Mouse (Mus musculus) liver, embryonic 12.5 days (tissue): ENCODE results near the gene 6820408C15Rik. TPM values are rescaled to one million over a fixed set of nuclear protein-coding genes. Genes with fewer than 3 reads are reported as not detected.

Source experiments
- ATAC-seq: fragments of 200-750 bp; cut with Nextera tagmentation; 2 replicates; pipeline ENCODE4 v1.8.0; 2017; ENCODE audit warnings: moderate number of reproducible peaks, mild to moderate bottlenecking, moderate library complexity
- H3K27ac ChIP-seq: fragments of 300-500 bp; sonication (generic); 2 replicates; pipeline ENCODE4 v1.5.1; 2016; ENCODE audit warnings: mild to moderate bottlenecking
- H3K27me3 ChIP-seq: fragments of 300-500 bp; sonication (generic); replicated peaks from 2 replicates; pipeline ENCODE4 v1.6.1; 2016; ENCODE audit warnings: mild to moderate bottlenecking, moderate library complexity
- H3K36me3 ChIP-seq: fragments of 300-500 bp; sonication (generic); 2 replicates; pipeline ENCODE4 v1.6.1; 2016; ENCODE audit warnings: mild to moderate bottlenecking, moderate library complexity
- H3K4me1 ChIP-seq: fragments of 300-500 bp; sonication (generic); 2 replicates; pipeline ENCODE4 v1.6.1; 2016
- H3K4me2 ChIP-seq: fragments of 300-500 bp; sonication (generic); 2 replicates; pipeline ENCODE4 v1.6.1; 2016; ENCODE audit warnings: mild to moderate bottlenecking, moderate library complexity
- H3K4me3 ChIP-seq: fragments of 300-500 bp; sonication (generic); 2 replicates; pipeline ENCODE4 v1.5.1; 2016; ENCODE audit warnings: mild to moderate bottlenecking, moderate library complexity
- H3K9ac ChIP-seq: fragments of 300-500 bp; sonication (generic); 2 replicates; pipeline ENCODE4 v1.6.1; 2016; ENCODE audit warnings: mild to moderate bottlenecking, moderate library complexity
- H3K9me3 ChIP-seq: fragments of 300-500 bp; sonication (generic); replicated peaks from 2 replicates; pipeline ENCODE4 v1.6.1; 2016; ENCODE audit warnings: mild to moderate bottlenecking, moderate library complexity
- WGBS: fragments of 180-500 bp; shearing (Covaris S2); methylation state at CpG from one replicate; pipeline ENCODE4 v1.1.7; 2016; ENCODE audit not compliant: insufficient replicate concordance; 5-methylcytosine and 5-hydroxymethylcytosine counted together
- polyA plus RNA-seq: library from polyadenylated mRNA; unstranded; fragments of >200 nt; fragmentation: Nextera tagmentation; extraction: Ambion mirVana; gene quantifications from 2 replicates; pipeline ENCODE4 v1.2.1, GENCODE M21; 2016

6820408C15Rik gene
- polyA plus RNA-seq, 1 experiment from 2014 or later: 0.27 TPM

GRCm38 (mm10) chr2:152395271-152395920 lies 20.0 kb upstream of the 6820408C15Rik start:
- peak overlapping the region; percentile 96 for H3K27ac ChIP-seq
- H3K4me2 ChIP-seq: peak overlapping the region; percentile 98
- ATAC-seq: no peak
- H3K36me3 ChIP-seq: no peaks in the 10 kb centered on the region
- H3K9ac ChIP-seq: peak overlapping the region; percentile 89
- H3K9me3 ChIP-seq: no peaks in the 10 kb centered on the region
- WGBS: 28% methylated on average over 13 of the region's 13 CpGs
- peak overlapping the region; percentile 79 for H3K4me3 ChIP-seq
- peaks cover 59% of the 10 kb centered on the region for H3K4me1 ChIP-seq
- H3K27me3 ChIP-seq: no peaks in the 10 kb centered on the region

- H3K4me2 ChIP-seq: peak overlapping the region; percentile 98
- no peaks in the 10 kb centered on the region for H3K36me3 ChIP-seq
- peak overlapping the region; percentile 79 for H3K4me3 ChIP-seq
- peak overlapping the region; percentile 96 for H3K27ac ChIP-seq
- peak overlapping the region; percentile 89 for H3K9ac ChIP-seq
- H3K27me3 ChIP-seq: no peaks in the 10 kb centered on the region
- no peaks in the 10 kb centered on the region for H3K9me3 ChIP-seq
- peaks cover 59% of the 10 kb centered on the region for H3K4me1 ChIP-seq
- ATAC-seq: peak; percentile 65
- WGBS: under 1% methylated on average over 45 of the region's 46 CpGs
Observed at GRCm38 (mm10) chr2:152396110-152397003, 19.0 kb upstream of the 6820408C15Rik start.

GRCm38 (mm10) chr2:152397004-152397589 lies 18.3 kb upstream of the 6820408C15Rik start:
- Histone ChIP-seq H3K27me3 (no peaks in the 10 kb centered on the region), H3K27ac (peak overlapping the region; percentile 96), H3K4me3 (peak overlapping the region; percentile 79), H3K9ac (peak overlapping the region; percentile 89), H3K4me1 (peaks cover 59% of the 10 kb centered on the region), H3K36me3 (no peaks in the 10 kb centered on the region), H3K4me2 (peak overlapping the region; percentile 98), H3K9me3 (no peaks in the 10 kb centered on the region)
- 2% methylated on average over 75 of the region's 77 CpGs for WGBS
- peak; percentile 6; the same call in 1 of the 2 replicates for ATAC-seq

- H3K9me3 ChIP-seq: no peaks in the 10 kb centered on the region
- H3K4me3 ChIP-seq: peak within 1 kb of the TSS; percentile 79
- H3K36me3 ChIP-seq: no peaks in the 10 kb centered on the region
- peaks cover 59% of the 10 kb centered on the region for H3K4me1 ChIP-seq
- peak within 1 kb of the TSS; percentile 89 for H3K9ac ChIP-seq
- WGBS: under 1% methylated on average over 80 of the region's 104 CpGs
- peak within 1 kb of the TSS; percentile 96 for H3K27ac ChIP-seq
- no peaks in the 10 kb centered on the region for H3K27me3 ChIP-seq
- peak within 1 kb of the TSS; percentile 98 for H3K4me2 ChIP-seq
- ATAC-seq: peak; percentile 58
Observed at GRCm38 (mm10) chr2:152397680-152398435, 17.5 kb upstream of the 6820408C15Rik start, which contains the start of gene Sox12. Gene Sox12 (minus strand): TSS chr2:152398063.

GRCm38 (mm10) chr2:152398691-152399090 lies 16.7 kb upstream of the 6820408C15Rik start:
- WGBS: under 1% methylated on average over 38 of the region's 38 CpGs
- Histone ChIP-seq H3K4me3 (peak overlapping the region; percentile 79), H3K9me3 (no peaks in the 10 kb centered on the region), H3K27me3 (no peaks in the 10 kb centered on the region), H3K27ac (peak overlapping the region; percentile 96), H3K9ac (peak overlapping the region; percentile 89), H3K36me3 (no peaks in the 10 kb centered on the region), H3K4me2 (peak overlapping the region; percentile 98), H3K4me1 (peaks cover 57% of the 10 kb centered on the region)
- peak; percentile 84 for ATAC-seq

- peak overlapping the region; percentile 79 for H3K4me3 ChIP-seq
- H3K4me2 ChIP-seq: peak overlapping the region; percentile 98
- H3K9ac ChIP-seq: peak overlapping the region; percentile 89
- H3K9me3 ChIP-seq: no peaks in the 10 kb centered on the region
- H3K27ac ChIP-seq: peak overlapping the region; percentile 96
- H3K27me3 ChIP-seq: no peaks in the 10 kb centered on the region
- H3K36me3 ChIP-seq: no peaks in the 10 kb centered on the region
- peaks cover 56% of the 10 kb centered on the region for H3K4me1 ChIP-seq
- WGBS: 4% methylated on average over 13 of the region's 13 CpGs
- no peak for ATAC-seq
Observed at GRCm38 (mm10) chr2:152399122-152399542, 16.3 kb upstream of the 6820408C15Rik start.

GRCm38 (mm10) chr2:152406126-152406525 lies 9.3 kb upstream of the 6820408C15Rik start:
- peak overlapping the region; percentile 67 for H3K9ac ChIP-seq
- H3K4me3 ChIP-seq: peak overlapping the region; percentile 54
- H3K9me3 ChIP-seq: no peaks in the 10 kb centered on the region
- ATAC-seq: peak; percentile 98
- H3K4me1 ChIP-seq: peaks cover 54% of the 10 kb centered on the region
- H3K27me3 ChIP-seq: no peaks in the 10 kb centered on the region
- WGBS: under 1% methylated on average over 19 of the region's 19 CpGs
- H3K4me2 ChIP-seq: peak overlapping the region; percentile 81
- H3K36me3 ChIP-seq: no peaks in the 10 kb centered on the region
- peak overlapping the region; percentile 77 for H3K27ac ChIP-seq

- ATAC-seq: no peak
- no peak overlapping the region for H3K4me2 ChIP-seq
- no peaks in the 10 kb centered on the region for H3K27me3 ChIP-seq
- H3K27ac ChIP-seq: peak overlapping the region; percentile 93; the same call in 1 of the 2 replicates
- H3K9me3 ChIP-seq: no peaks in the 10 kb centered on the region
- no peak overlapping the region for H3K4me3 ChIP-seq
- 81% methylated on average over 6 of the region's 6 CpGs for WGBS
- H3K9ac ChIP-seq: no peak overlapping the region
- peaks cover 6% of the 10 kb centered on the region; the same call in 1 of the 2 replicates for H3K36me3 ChIP-seq
- H3K4me1 ChIP-seq: peaks cover 64% of the 10 kb centered on the region
Observed at GRCm38 (mm10) chr2:152409781-152410180, 5.6 kb upstream of the 6820408C15Rik start.

GRCm38 (mm10) chr2:152410971-152411371 lies 4.4 kb upstream of the 6820408C15Rik start:
- 6% methylated on average over 15 of the region's 15 CpGs for WGBS
- Histone ChIP-seq H3K4me3 (peak overlapping the region; percentile 98), H3K36me3 (peaks cover 10% of the 10 kb centered on the region), H3K4me1 (peaks cover 65% of the 10 kb centered on the region), H3K4me2 (peak overlapping the region; percentile 91), H3K27me3 (no peaks in the 10 kb centered on the region), H3K9ac (no peak overlapping the region), H3K9me3 (peaks cover 4% of the 10 kb centered on the region), H3K27ac (peak overlapping the region; percentile 93)
- ATAC-seq: no peak

GRCm38 (mm10) chr2:152411471-152411870 lies 3.9 kb upstream of the 6820408C15Rik start:
- no peak for ATAC-seq
- Histone ChIP-seq H3K36me3 (peaks cover 14% of the 10 kb centered on the region), H3K4me1 (peaks cover 62% of the 10 kb centered on the region), H3K4me2 (peak overlapping the region; percentile 91), H3K9ac (peak overlapping the region; percentile 98; the same call in 1 of the 2 replicates), H3K27ac (peak overlapping the region; percentile 93), H3K27me3 (no peaks in the 10 kb centered on the region), H3K4me3 (peak overlapping the region; percentile 98), H3K9me3 (peaks cover 9% of the 10 kb centered on the region)
- WGBS: 24% methylated on average over 7 of the region's 7 CpGs

GRCm38 (mm10) chr2:152412526-152413157 lies 2.7 kb upstream of the 6820408C15Rik start:
- Histone ChIP-seq H3K4me1 (peaks cover 56% of the 10 kb centered on the region), H3K4me2 (peak overlapping the region; percentile 91), H3K36me3 (peaks cover 14% of the 10 kb centered on the region), H3K27ac (peak overlapping the region; percentile 93), H3K4me3 (peak overlapping the region; percentile 98), H3K27me3 (no peaks in the 10 kb centered on the region), H3K9me3 (peaks cover 9% of the 10 kb centered on the region), H3K9ac (peak overlapping the region; percentile 98)
- 10% methylated on average over 15 of the region's 15 CpGs for whole genome bisulfite sequencing
- no peak for ATAC-seq
